Mouse (Mus musculus): ENCODE measurements at regions not wholly inside any gene's neighbourhood (a gene's known extent, or its start where the extent isn't known, plus 50 kb on each side); places are given as distances from the start of the nearest gene placed in this dataset.

- H3ac ChIP-seq (ENCODE audit: control insufficient read depth, insufficient read length): no peak overlapping the region
- H3K4me2 ChIP-seq (ENCODE audit: low read depth): no peak overlapping the region
- H3K27me3 ChIP-seq (ENCODE audit: control insufficient read depth, insufficient read depth, insufficient read length): no peaks in the 10 kb centered on the region
- H3K79me2 ChIP-seq (ENCODE audit: control insufficient read depth, insufficient read depth): no peaks in the 10 kb centered on the region
- no peaks in the 10 kb centered on the region for H3K36me3 ChIP-seq (ENCODE audit: control insufficient read depth, insufficient read depth)
- no peak overlapping the region for H3K4me3 ChIP-seq
- TF ChIP-seq CEBPB (IDR thresholded peaks at IDR 0.05; ENCODE audit: insufficient read depth, poor library complexity, severe bottlenecking) (no peak), MYOG (IDR thresholded peaks at IDR 0.05; ENCODE audit: control insufficient read depth in 1 of 3, insufficient read depth in 1 of 3, insufficient read length in 2 of 3, low read depth in 2 of 3) (no peak), SRF (IDR thresholded peaks at IDR 0.05; ENCODE audit: control insufficient read depth, insufficient read length, low read depth) (no peak), REST (IDR thresholded peaks at IDR 0.05; ENCODE audit: insufficient read depth, insufficient read length) (no peak), TCF12 (IDR thresholded peaks at IDR 0.05; ENCODE audit: insufficient read depth, poor library complexity, severe bottlenecking) (no peak), MAX (IDR thresholded peaks at IDR 0.05; ENCODE audit: low read depth) (no peak), POLR2AphosphoS2 (IDR thresholded peaks at IDR 0.05; ENCODE audit: insufficient read length, low read depth) (no peak), TCF3 (IDR thresholded peaks at IDR 0.05; ENCODE audit: insufficient read length, low read depth) (no peak), USF1 (IDR thresholded peaks at IDR 0.05; ENCODE audit: low read depth) (no peak), MYOD1 (IDR thresholded peaks at IDR 0.05; ENCODE audit: control insufficient read depth in 1 of 3, insufficient read length in 2 of 3, low read depth in 2 of 3) (no peak), POLR2A (IDR thresholded peaks at IDR 0.05; ENCODE audit: insufficient read length, low read depth) (no peak), E2F4 (IDR thresholded peaks at IDR 0.05; ENCODE audit: insufficient read depth) (no peak)
Measured at GRCm38 (mm10) chr14:46005307-46005706, 347.4 kb upstream of the Ddhd1 start.

- TF ChIP-seq MYOD1 (IDR thresholded peaks at IDR 0.05; ENCODE audit: control insufficient read depth in 1 of 3, insufficient read length in 2 of 3, low read depth in 2 of 3) (no peak), SRF (IDR thresholded peaks at IDR 0.05; ENCODE audit: control insufficient read depth, insufficient read length, low read depth) (no peak), E2F4 (IDR thresholded peaks at IDR 0.05; ENCODE audit: insufficient read depth) (no peak), POLR2A (IDR thresholded peaks at IDR 0.05; ENCODE audit: insufficient read length, low read depth) (no peak), POLR2AphosphoS2 (IDR thresholded peaks at IDR 0.05; ENCODE audit: insufficient read length, low read depth) (no peak), MYOG (IDR thresholded peaks at IDR 0.05; ENCODE audit: control insufficient read depth in 1 of 3, insufficient read depth in 1 of 3, insufficient read length in 2 of 3, low read depth in 2 of 3) (no peak), TCF12 (IDR thresholded peaks at IDR 0.05; ENCODE audit: insufficient read depth, poor library complexity, severe bottlenecking) (no peak), MAX (IDR thresholded peaks at IDR 0.05; ENCODE audit: low read depth) (no peak), REST (IDR thresholded peaks at IDR 0.05; ENCODE audit: insufficient read depth, insufficient read length) (no peak), TCF3 (IDR thresholded peaks at IDR 0.05; ENCODE audit: insufficient read length, low read depth) (no peak), USF1 (IDR thresholded peaks at IDR 0.05; ENCODE audit: low read depth) (no peak), CEBPB (IDR thresholded peaks at IDR 0.05; ENCODE audit: insufficient read depth, poor library complexity, severe bottlenecking) (no peak)
- peaks cover 2% of the 10 kb centered on the region for H3K27me3 ChIP-seq (ENCODE audit: control insufficient read depth, insufficient read depth, insufficient read length)
- no peak overlapping the region for H3K4me2 ChIP-seq (ENCODE audit: low read depth)
- H3K36me3 ChIP-seq (ENCODE audit: control insufficient read depth, insufficient read depth): no peaks in the 10 kb centered on the region
- H3K4me3 ChIP-seq: no peak overlapping the region
- H3ac ChIP-seq (ENCODE audit: control insufficient read depth, insufficient read length): no peak overlapping the region
- no peaks in the 10 kb centered on the region for H3K79me2 ChIP-seq (ENCODE audit: control insufficient read depth, insufficient read depth)
Measured at GRCm38 (mm10) chr14:46013232-46013631, 355.3 kb upstream of the Ddhd1 start.

GRCm38 (mm10) chr14:46014090-46014489 is 356.1 kb upstream of the Ddhd1 start:
- Histone ChIP-seq H3K27me3 (ENCODE audit: control insufficient read depth, insufficient read depth, insufficient read length) (peaks cover 6% of the 10 kb centered on the region), H3K79me2 (ENCODE audit: control insufficient read depth, insufficient read depth) (no peaks in the 10 kb centered on the region), H3K4me3 (no peak overlapping the region), H3K4me2 (ENCODE audit: low read depth) (no peak overlapping the region), H3ac (ENCODE audit: control insufficient read depth, insufficient read length) (no peak overlapping the region), H3K36me3 (ENCODE audit: control insufficient read depth, insufficient read depth) (no peaks in the 10 kb centered on the region)
- no peak for TF ChIP-seq POLR2AphosphoS2 (IDR thresholded peaks at IDR 0.05; ENCODE audit: insufficient read length, low read depth)
- TF ChIP-seq CEBPB (IDR thresholded peaks at IDR 0.05; ENCODE audit: insufficient read depth, poor library complexity, severe bottlenecking): no peak
- no peak for TF ChIP-seq MAX (IDR thresholded peaks at IDR 0.05; ENCODE audit: low read depth)
- TF ChIP-seq TCF3 (IDR thresholded peaks at IDR 0.05; ENCODE audit: insufficient read length, low read depth): no peak
- no peak for TF ChIP-seq MYOG (IDR thresholded peaks at IDR 0.05; ENCODE audit: control insufficient read depth in 1 of 3, insufficient read depth in 1 of 3, insufficient read length in 2 of 3, low read depth in 2 of 3)
- no peak for TF ChIP-seq USF1 (IDR thresholded peaks at IDR 0.05; ENCODE audit: low read depth)
- no peak for TF ChIP-seq TCF12 (IDR thresholded peaks at IDR 0.05; ENCODE audit: insufficient read depth, poor library complexity, severe bottlenecking)
- no peak for TF ChIP-seq POLR2A (IDR thresholded peaks at IDR 0.05; ENCODE audit: insufficient read length, low read depth)
- no peak for TF ChIP-seq SRF (IDR thresholded peaks at IDR 0.05; ENCODE audit: control insufficient read depth, insufficient read length, low read depth)
- TF ChIP-seq E2F4 (IDR thresholded peaks at IDR 0.05; ENCODE audit: insufficient read depth): no peak

GRCm38 (mm10) chr14:46015682-46016400 is 357.9 kb upstream of the Ddhd1 start:
- TF ChIP-seq MYOG (IDR thresholded peaks at IDR 0.05; ENCODE audit: control insufficient read depth in 1 of 3, insufficient read depth in 1 of 3, insufficient read length in 2 of 3, low read depth in 2 of 3) (no peak), TCF12 (IDR thresholded peaks at IDR 0.05; ENCODE audit: insufficient read depth, poor library complexity, severe bottlenecking) (no peak), REST (IDR thresholded peaks at IDR 0.05; ENCODE audit: insufficient read depth, insufficient read length) (no peak), POLR2A (IDR thresholded peaks at IDR 0.05; ENCODE audit: insufficient read length, low read depth) (no peak), TCF3 (IDR thresholded peaks at IDR 0.05; ENCODE audit: insufficient read length, low read depth) (no peak), MYOD1 (IDR thresholded peaks at IDR 0.05; ENCODE audit: control insufficient read depth in 1 of 3, insufficient read length in 2 of 3, low read depth in 2 of 3) (no peak), USF1 (IDR thresholded peaks at IDR 0.05; ENCODE audit: low read depth) (no peak), MAX (IDR thresholded peaks at IDR 0.05; ENCODE audit: low read depth) (no peak), SRF (IDR thresholded peaks at IDR 0.05; ENCODE audit: control insufficient read depth, insufficient read length, low read depth) (no peak), CEBPB (IDR thresholded peaks at IDR 0.05; ENCODE audit: insufficient read depth, poor library complexity, severe bottlenecking) (no peak), POLR2AphosphoS2 (IDR thresholded peaks at IDR 0.05; ENCODE audit: insufficient read length, low read depth) (no peak), E2F4 (IDR thresholded peaks at IDR 0.05; ENCODE audit: insufficient read depth) (no peak)

More at GRCm38 (mm10) chr14:46015682-46016400, 357.9 kb upstream of the Ddhd1 start:
- Histone ChIP-seq H3K36me3 (ENCODE audit: control insufficient read depth, insufficient read depth) (no peaks in the 10 kb centered on the region), H3K27me3 (ENCODE audit: control insufficient read depth, insufficient read depth, insufficient read length) (peaks cover 12% of the 10 kb centered on the region), H3K4me2 (ENCODE audit: low read depth) (no peak overlapping the region), H3K4me3 (no peak overlapping the region), H3K79me2 (ENCODE audit: control insufficient read depth, insufficient read depth) (no peaks in the 10 kb centered on the region), H3ac (ENCODE audit: control insufficient read depth, insufficient read length) (no peak overlapping the region)

Measured in myocyte (in vitro differentiated cells).